ENCODE assay signal across 18 mouse cellular contexts in genomic region chr6:137673301-137673700, GRCm38 (mm10). TPM values are rescaled to one million over a fixed set of nuclear protein-coding genes. Genes with fewer than 3 reads are reported as not detected.
A peak's percentile ranks its signal among the peaks of the same experiment; 100 is the strongest.
DNase-seq lines count a peak whose midpoint lies in the region; ATAC-seq and TF ChIP-seq lines count a peak whose summit lies in the region.
"Had no signal": no experiment of that assay in that cellular context is flagged by ENCODE, and none has a peak within 500 bp of the region (broad histone marks: within the 10 kb centered on the region; RNA-seq: fewer than 3 reads in every experiment).

No protein-coding gene starts in this region.

- no peaks in the 10 kb centered on the region for H3K4me1 ChIP-seq in kidney, postnatal 0 days (replicated peaks; ENCODE audit: insufficient read depth, low read length)
- H3K4me1 ChIP-seq in kidney, embryonic 16.5 days (ENCODE audit: insufficient read depth, low read length): no peaks in the 10 kb centered on the region
- H3K4me1 ChIP-seq in limb, embryonic 10.5 days: peaks cover 4% of the 10 kb centered on the region; the same call in 1 of the 2 replicates
- peaks cover 3% of the 10 kb centered on the region; the same call in 1 of the 2 replicates for H3K4me1 ChIP-seq in limb, embryonic 14.5 days (ENCODE audit: control insufficient read depth, insufficient read depth, low read length)
- H3K4me1 ChIP-seq in lung, adult 2 months (ENCODE audit: control insufficient read depth, insufficient read depth, low read length): no peaks in the 10 kb centered on the region
- H3K4me1 ChIP-seq: embryonic facial prominence, embryonic 13.5 days; forebrain, embryonic 12.5 days; heart, embryonic 12.5 days had no signal

- no peaks in the 10 kb centered on the region for H3K27me3 ChIP-seq in kidney, postnatal 0 days (ENCODE audit: insufficient read depth, low read length)
- no peaks in the 10 kb centered on the region for H3K27me3 ChIP-seq in kidney, embryonic 16.5 days (ENCODE audit: insufficient read depth, low read length)
- no peaks in the 10 kb centered on the region for H3K27me3 ChIP-seq in limb, embryonic 10.5 days (ENCODE audit: low read depth, poor library complexity, severe bottlenecking)
- H3K27me3 ChIP-seq in limb, embryonic 14.5 days (ENCODE audit: control insufficient read depth, insufficient read depth, low read length): no peaks in the 10 kb centered on the region
- H3K27me3 ChIP-seq: embryonic facial prominence, embryonic 13.5 days; forebrain, embryonic 12.5 days; heart, embryonic 12.5 days had no signal

- H3K9ac ChIP-seq in kidney, postnatal 0 days (ENCODE audit: low read depth, low read length): no peak overlapping the region
- no peak overlapping the region for H3K9ac ChIP-seq in kidney, embryonic 16.5 days (replicated peaks; ENCODE audit: low read length)
- H3K9ac ChIP-seq in limb, embryonic 14.5 days (ENCODE audit: low read depth, low read length, severe bottlenecking): no peak overlapping the region
- H3K9ac ChIP-seq: embryonic facial prominence, embryonic 13.5 days; forebrain, embryonic 12.5 days; heart, embryonic 12.5 days had no signal

- no peak for TF ChIP-seq POLR2A in limb, embryonic 14.5 days (IDR thresholded peaks at IDR 0.05; ENCODE audit: borderline replicate concordance, extremely low read depth, insufficient read depth, insufficient read length)
- TF ChIP-seq POLR2A in lung, adult 2 months (IDR thresholded peaks at IDR 0.05; ENCODE audit: borderline replicate concordance, extremely low read depth, low read depth, low read length): no peak

- TF ChIP-seq CTCF in kidney, postnatal 0 days (IDR thresholded peaks at IDR 0.05; ENCODE audit: low read depth): no peak
- no peak for TF ChIP-seq CTCF in lung, adult 2 months (IDR thresholded peaks at IDR 0.05; ENCODE audit: insufficient read depth, low read length)

- H3K36me3 ChIP-seq in kidney, postnatal 0 days (ENCODE audit: insufficient read depth, low read length): no peaks in the 10 kb centered on the region
- no peaks in the 10 kb centered on the region for H3K36me3 ChIP-seq in kidney, embryonic 16.5 days (ENCODE audit: insufficient read depth, low read length)
- no peaks in the 10 kb centered on the region for H3K36me3 ChIP-seq in limb, embryonic 10.5 days
- no peaks in the 10 kb centered on the region for H3K36me3 ChIP-seq in limb, embryonic 14.5 days (ENCODE audit: control insufficient read depth, insufficient read depth, low read length)
- H3K36me3 ChIP-seq: embryonic facial prominence, embryonic 13.5 days; forebrain, embryonic 12.5 days; heart, embryonic 12.5 days had no signal

- peak overlapping the region; percentile 25; the same call in 1 of the 2 replicates for H3K4me2 ChIP-seq in kidney, postnatal 0 days (ENCODE audit: low read length)
- H3K4me2 ChIP-seq in kidney, embryonic 16.5 days (replicated peaks; ENCODE audit: low read depth, low read length): no peak overlapping the region
- peak overlapping the region; percentile 38 for H3K4me2 ChIP-seq in limb, embryonic 14.5 days (replicated peaks; ENCODE audit: low read depth, low read length, severe bottlenecking)
- H3K4me2 ChIP-seq: embryonic facial prominence, embryonic 13.5 days; forebrain, embryonic 12.5 days; heart, embryonic 12.5 days had no signal

- DNase-seq in kidney, postnatal 0 days (ENCODE audit: low spot score): no peak
- DNase-seq in limb, embryonic 10.5 days (ENCODE audit: low spot score): peak; percentile 42
- no peak for DNase-seq in limb, embryonic 14.5 days (ENCODE audit: low spot score)
- DNase-seq in lung, postnatal 4 days: no peak
- no peak for DNase-seq in right cerebral cortex, adult 2 months (ENCODE audit: low spot score in 2 of 2)
- DNase-seq in lung, adult 2 months: no peak
- DNase-seq: adrenal gland, adult 2 months; adrenal gland, postnatal 25 days; cerebellum, adult 18-20 months; cerebellum, adult 9-11 months; cerebellum, postnatal 36 days; gastrocnemius, postnatal 14 days; heart, postnatal 36 days had no signal

- 59% methylated on average over 15 of the region's 15 CpGs for WGBS in kidney, postnatal 0 days
- WGBS in kidney, embryonic 16.5 days: 76% methylated on average over 15 of the region's 15 CpGs
- WGBS in limb, embryonic 10.5 days: 73% methylated on average over 15 of the region's 15 CpGs
- 24% methylated on average over 15 of the region's 15 CpGs for WGBS in limb, embryonic 14.5 days
- WGBS in lung, adult 2 months: 94% methylated on average over 15 of the region's 15 CpGs

- no peaks in the 10 kb centered on the region for H3K9me3 ChIP-seq in kidney, postnatal 0 days (replicated peaks; ENCODE audit: low read length)
- peaks cover 3% of the 10 kb centered on the region; the same call in 1 of the 2 replicates for H3K9me3 ChIP-seq in kidney, embryonic 16.5 days (ENCODE audit: low read length)
- H3K9me3 ChIP-seq in limb, embryonic 10.5 days (replicated peaks): no peaks in the 10 kb centered on the region
- no peaks in the 10 kb centered on the region for H3K9me3 ChIP-seq in limb, embryonic 14.5 days (ENCODE audit: control insufficient read depth, low read length)
- H3K9me3 ChIP-seq: embryonic facial prominence, embryonic 13.5 days; forebrain, embryonic 12.5 days had no signal

- no peak overlapping the region for H3K27ac ChIP-seq in kidney, postnatal 0 days
- H3K27ac ChIP-seq in kidney, embryonic 16.5 days (ENCODE audit: low read length): no peak overlapping the region
- 0 out of 2 replicates have a peak overlapping the region, but pooled peaks have one; percentile 39 for H3K27ac ChIP-seq in limb, embryonic 10.5 days
- no peak overlapping the region for H3K27ac ChIP-seq in limb, embryonic 14.5 days (replicated peaks; ENCODE audit: low read depth, low read length)
- H3K27ac ChIP-seq: embryonic facial prominence, embryonic 13.5 days; forebrain, embryonic 12.5 days had no signal

- no peak overlapping the region for H3K4me3 ChIP-seq in kidney, postnatal 0 days (replicated peaks; ENCODE audit: low read depth, low read length)
- H3K4me3 ChIP-seq in kidney, embryonic 16.5 days (ENCODE audit: low read length): no peak overlapping the region
- no peak overlapping the region for H3K4me3 ChIP-seq in limb, embryonic 10.5 days
- H3K4me3 ChIP-seq in limb, embryonic 14.5 days (replicated peaks; ENCODE audit: low read length): peak overlapping the region; percentile 23
- no peak overlapping the region for H3K4me3 ChIP-seq in lung, adult 2 months (replicated peaks; ENCODE audit: extremely low read depth, low read depth, low read length)
- H3K4me3 ChIP-seq: embryonic facial prominence, embryonic 13.5 days; forebrain, embryonic 12.5 days; heart, embryonic 12.5 days had no signal

- ATAC-seq in kidney, postnatal 0 days (replicated peaks; ENCODE audit: low FRiP score, low read depth): no peak
- ATAC-seq in kidney, embryonic 16.5 days (ENCODE audit: low FRiP score, low TSS enrichment): no peak
- ATAC-seq in limb, embryonic 14.5 days (ENCODE audit: low FRiP score, low read depth): no peak
- ATAC-seq: forebrain, embryonic 16.5 days had no signal

RNA-seq across cellular contexts. Expression of gene Eps8, which starts 18.6 kb away (rescaled TPM):
- 45.1 and 46.1 TPM in 2 replicates for polyA plus RNA-seq in kidney, postnatal 0 days (2015; fragmentation: Nextera tagmentation; extraction: Ambion mirVana)
- 42.0 and 43.0 TPM in 2 replicates for polyA plus RNA-seq in kidney, embryonic 16.5 days (2015; fragmentation: Nextera tagmentation; extraction: Ambion mirVana)
- polyA plus RNA-seq in limb, embryonic 10.5 days (2016; fragmentation: Nextera tagmentation; extraction: Ambion mirVana): 4.8 and 7.0 TPM in 2 replicates
- 13.4 and 14.9 TPM in 2 replicates for polyA plus RNA-seq in limb, embryonic 14.5 days (2012; rRNA removed)
- 33.3 and 33.6 TPM in 2 replicates for polyA plus RNA-seq in limb, embryonic 14.5 days (2014; fragmentation: Nextera tagmentation; extraction: Ambion mirVana)
- 15.9 and 16.0 TPM in 2 replicates for polyA plus RNA-seq in lung, adult 2 months (2012; rRNA removed)
